Mouse (Mus musculus) intestine, embryonic 14.5 days (tissue): ENCODE measurements around the gene Llph. TPM values are rescaled to one million over a fixed set of nuclear protein-coding genes. Genes with fewer than 3 reads are reported as not detected.
A peak's percentile ranks its signal among the peaks of the same experiment; 100 is the strongest.

Experiments
- ATAC-seq: fragments of 200-750 bp; cut with Nextera tagmentation; replicated peaks from 2 replicates; pipeline ENCODE4 v1.8.0; 2017; ENCODE audit warnings: low read depth, moderate number of reproducible peaks, moderate TSS enrichment, moderate library complexity; ENCODE audit not compliant: low FRiP score, low TSS enrichment
- DNase-seq: peaks from one replicate; pipeline ENCODE4 v3.0.0-alpha.2; 2018; ENCODE audit warnings: low spot score
- H3K27ac ChIP-seq: fragments of 300-500 bp; sonication (generic); 2 replicates; pipeline ENCODE4 v1.5.1; 2014; ENCODE audit warnings: low read depth, mild to moderate bottlenecking, control low read depth
- H3K27me3 ChIP-seq: fragments of 300-500 bp; sonication (generic); replicated peaks from 2 replicates; pipeline ENCODE4 v1.6.1; 2014; ENCODE audit warnings: low read length, control low read depth; ENCODE audit not compliant: control insufficient read depth, insufficient read depth
- H3K36me3 ChIP-seq: fragments of 300-500 bp; sonication (generic); 2 replicates; pipeline ENCODE4 v1.6.1; 2014; ENCODE audit warnings: low read length, control low read depth; ENCODE audit not compliant: control insufficient read depth, insufficient read depth
- H3K4me1 ChIP-seq: fragments of 300-500 bp; sonication (generic); replicated peaks from 2 replicates; pipeline ENCODE4 v1.6.1; 2014; ENCODE audit warnings: low read length, control low read depth, mixed read lengths; ENCODE audit not compliant: control insufficient read depth, insufficient read depth
- H3K4me2 ChIP-seq: fragments of 300-500 bp; sonication (generic); 2 replicates; pipeline ENCODE4 v1.6.1; 2014; ENCODE audit warnings: low read length
- H3K4me3 ChIP-seq: fragments of 300-500 bp; sonication (generic); 2 replicates; pipeline ENCODE4 v1.5.1; 2014; ENCODE audit warnings: low read depth, low read length, control low read depth, mixed read lengths
- H3K9ac ChIP-seq: fragments of 300-500 bp; sonication (generic); 2 replicates; pipeline ENCODE4 v1.6.1; 2014; ENCODE audit warnings: mild to moderate bottlenecking, low read length
- H3K9me3 ChIP-seq: fragments of 300-500 bp; sonication (generic); 2 replicates; pipeline ENCODE4 v1.6.1; 2016; ENCODE audit warnings: low read length, control low read depth; ENCODE audit not compliant: control insufficient read depth
- WGBS: fragments of 180-500 bp; shearing (Covaris S2); extraction: QIAGEN DNeasy Blood & Tissue Kit; methylation state at CpG from one replicate; pipeline ENCODE4 v1.1.7; 2014; 5-methylcytosine and 5-hydroxymethylcytosine counted together
- polyA plus RNA-seq: library from polyadenylated mRNA; unstranded; fragments of >200 nt; fragmentation: Nextera tagmentation; extraction: Ambion mirVana; gene quantifications from 2 replicates; pipeline ENCODE4 v1.2.1, GENCODE M21; 2014

The Llph gene
- polyA plus RNA-seq, 1 experiment from 2014 or later = 63.2 TPM

DNA sequence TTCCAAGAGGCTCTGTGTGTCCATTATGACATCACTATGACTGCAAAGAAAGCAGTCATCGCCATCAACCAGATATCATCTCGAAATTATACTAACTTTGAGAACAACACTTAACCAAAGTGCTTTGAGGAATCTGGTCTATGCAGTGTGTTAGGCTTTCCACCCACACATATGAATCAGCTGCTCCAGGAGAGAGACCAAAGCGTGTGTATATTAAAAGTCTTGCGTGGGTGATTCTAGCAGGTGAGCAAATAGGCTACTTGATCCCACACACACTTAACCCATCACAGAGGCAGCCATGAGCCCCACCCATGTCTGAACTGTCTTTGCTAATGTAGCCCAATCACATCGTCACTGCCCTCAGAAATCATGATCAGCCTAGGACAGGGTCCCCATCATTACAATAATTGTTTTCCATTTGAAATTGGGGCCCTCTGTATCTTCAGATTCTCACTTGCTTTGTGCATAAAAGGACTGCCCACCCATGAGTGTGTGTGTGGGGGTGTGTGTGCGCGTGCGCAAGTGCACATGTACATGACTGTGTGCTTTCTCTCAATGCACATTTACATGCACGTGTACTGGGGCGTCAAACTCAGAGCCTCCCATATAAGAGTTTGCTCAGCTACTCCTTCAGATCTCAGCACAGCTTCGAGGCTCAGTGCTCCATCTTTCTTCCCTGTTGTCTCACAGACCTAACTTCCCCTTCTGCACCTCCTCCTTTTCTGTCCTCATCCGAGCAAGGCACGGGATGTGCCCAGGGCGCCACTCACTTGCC lies 29.6 kb upstream of the Llph start:
- no peak overlapping the region for H3K4me2 ChIP-seq
- no peak overlapping the region for H3K9ac ChIP-seq
- ATAC-seq (no peak), DNase-seq (no peak)
- H3K27ac ChIP-seq = no peak overlapping the region
- H3K4me1 ChIP-seq = no peaks in the 10 kb centered on the region
- H3K36me3 ChIP-seq = no peaks in the 10 kb centered on the region
- H3K27me3 ChIP-seq = peaks cover 10% of the 10 kb centered on the region
- H3K9me3 ChIP-seq = no peaks in the 10 kb centered on the region
- H3K4me3 ChIP-seq = no peak overlapping the region
- 78% methylated on average over 14 of the region's 14 CpGs for WGBS

DNA sequence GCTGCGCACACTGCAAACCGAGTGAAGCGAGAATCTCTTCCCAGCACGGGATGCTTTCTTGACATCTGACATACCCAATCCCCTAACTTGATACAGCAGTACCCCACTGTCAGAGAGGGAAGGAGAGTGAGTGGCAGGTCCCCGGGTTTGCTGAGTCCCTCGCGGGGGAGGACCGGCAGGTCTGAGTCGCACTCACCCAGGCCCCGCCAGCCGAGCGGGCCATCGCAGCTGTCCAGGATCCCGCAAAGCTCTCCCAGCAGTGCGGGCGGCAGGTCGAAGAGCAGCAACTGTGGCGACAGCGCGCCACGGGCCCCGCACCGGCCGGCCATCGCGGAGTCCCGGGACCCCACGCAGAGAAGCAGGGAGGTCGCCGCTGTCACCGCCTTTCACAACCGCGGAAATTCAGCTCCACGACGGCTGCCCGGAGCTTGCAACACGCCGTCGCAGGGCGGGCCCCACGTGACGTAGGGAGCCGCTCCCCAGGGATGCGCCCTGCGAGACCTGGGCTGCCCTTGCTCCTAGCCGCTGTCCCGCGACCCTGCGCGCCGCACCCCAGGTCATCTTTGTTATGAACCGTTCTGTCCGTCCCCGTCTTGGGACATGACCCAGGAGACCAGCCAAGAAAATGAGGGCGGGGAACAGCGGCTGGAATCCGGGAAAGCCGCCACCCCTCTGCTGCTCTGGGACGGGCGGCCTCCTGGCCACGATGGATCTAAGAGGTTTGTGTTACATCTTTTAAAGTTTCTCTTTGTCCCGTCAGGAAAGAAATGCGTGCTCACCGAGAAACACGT lies 25.5 kb upstream of the Llph start, which contains the start of gene Tmbim4:
Gene Tmbim4 (plus strand): TSS at position 460 of the 791 bp plus-strand sequence.
- Histone ChIP-seq H3K27me3 (peaks cover 10% of the 10 kb centered on the region), H3K4me3 (peak within 1 kb of the TSS; percentile 61), H3K9me3 (no peaks in the 10 kb centered on the region), H3K9ac (peak within 1 kb of the TSS; percentile 37), H3K27ac (no peak within 1 kb of the TSS), H3K4me1 (no peaks in the 10 kb centered on the region), H3K4me2 (peak within 1 kb of the TSS; percentile 94), H3K36me3 (no peaks in the 10 kb centered on the region)
- 2% methylated on average over 65 of the region's 65 CpGs for WGBS
- peak; percentile 81 for DNase-seq
- peak; percentile 65 for ATAC-seq

DNA sequence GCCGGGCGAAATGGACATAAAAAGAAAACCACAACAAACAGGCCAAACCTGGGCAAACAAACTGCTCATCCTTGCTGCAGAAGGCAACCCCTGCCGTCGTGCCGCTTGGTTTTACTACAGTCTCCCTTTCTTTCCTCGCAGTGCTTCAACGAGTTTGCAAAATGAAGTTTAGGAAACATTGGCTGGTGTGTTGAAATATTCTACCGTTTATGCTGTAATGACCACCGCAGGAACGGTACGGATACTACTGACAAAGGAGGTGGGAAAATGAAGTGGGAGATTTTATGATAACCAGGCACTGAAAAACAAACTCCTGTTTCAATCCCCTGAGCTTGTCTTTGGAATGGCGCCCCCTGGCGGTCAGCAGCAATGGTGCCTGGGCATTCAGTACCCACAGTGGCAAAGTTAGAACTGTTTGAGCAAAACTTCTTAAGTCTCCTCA lies 24.9 kb upstream of the Llph start, which contains the start of gene Irak3:
Gene Irak3 (minus strand): TSS at position 170 of the 442 bp plus-strand sequence.
- 2% methylated on average over 13 of the region's 13 CpGs for WGBS
- Histone ChIP-seq H3K4me3 (peak within 1 kb of the TSS; percentile 61), H3K4me2 (peak within 1 kb of the TSS; percentile 94), H3K36me3 (no peaks in the 10 kb centered on the region), H3K27ac (no peak within 1 kb of the TSS), H3K9me3 (no peaks in the 10 kb centered on the region), H3K27me3 (peaks cover 10% of the 10 kb centered on the region), H3K4me1 (no peaks in the 10 kb centered on the region), H3K9ac (peak within 1 kb of the TSS; percentile 37)
- peak; percentile 91 for DNase-seq
- ATAC-seq = no peak; the same call in 1 of the 2 replicates

DNA sequence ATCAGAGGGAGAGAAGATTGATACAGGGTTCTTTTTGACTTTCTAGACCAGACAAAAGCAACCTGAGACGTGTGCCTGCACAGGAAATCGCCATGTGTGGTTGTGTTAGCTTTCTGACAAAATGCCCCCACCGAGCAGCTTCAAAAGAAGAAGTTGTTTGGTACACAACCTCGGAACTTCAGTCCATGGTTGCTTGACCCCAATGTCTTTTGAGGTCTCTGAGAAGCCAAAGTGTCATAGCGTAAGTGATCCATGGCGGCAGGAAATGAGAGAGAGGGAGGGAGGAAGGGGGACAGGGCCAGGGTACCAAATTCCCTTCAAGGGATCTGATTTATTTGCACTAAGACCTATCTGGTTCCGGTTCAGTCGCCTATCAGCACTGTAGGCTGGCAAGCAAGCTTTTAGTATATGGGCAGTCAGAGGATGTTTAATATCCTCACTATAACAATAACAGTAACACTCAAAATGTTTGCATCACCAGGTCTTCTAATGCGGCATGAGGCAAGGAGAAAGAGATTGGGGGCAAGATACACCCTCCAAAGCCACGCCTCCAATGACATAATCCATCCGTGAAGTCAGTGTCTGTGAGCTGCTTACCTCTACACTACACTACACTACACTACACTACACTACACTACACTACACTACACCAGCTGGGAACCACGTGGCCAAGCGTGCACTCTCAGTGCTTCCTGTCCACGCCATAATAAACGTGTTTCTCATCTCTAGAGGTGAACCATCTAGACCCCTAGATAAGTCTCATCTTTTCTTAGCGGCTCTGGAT lies 24.2 kb upstream of the Llph start:
- 70% methylated on average over 16 of the region's 16 CpGs for WGBS
- DNase-seq (no peak), ATAC-seq (no peak)
- Histone ChIP-seq H3K9ac (no peak overlapping the region), H3K4me2 (no peak overlapping the region), H3K36me3 (no peaks in the 10 kb centered on the region), H3K27me3 (peaks cover 10% of the 10 kb centered on the region), H3K9me3 (no peaks in the 10 kb centered on the region), H3K4me1 (no peaks in the 10 kb centered on the region), H3K27ac (no peak overlapping the region), H3K4me3 (no peak overlapping the region)

DNA sequence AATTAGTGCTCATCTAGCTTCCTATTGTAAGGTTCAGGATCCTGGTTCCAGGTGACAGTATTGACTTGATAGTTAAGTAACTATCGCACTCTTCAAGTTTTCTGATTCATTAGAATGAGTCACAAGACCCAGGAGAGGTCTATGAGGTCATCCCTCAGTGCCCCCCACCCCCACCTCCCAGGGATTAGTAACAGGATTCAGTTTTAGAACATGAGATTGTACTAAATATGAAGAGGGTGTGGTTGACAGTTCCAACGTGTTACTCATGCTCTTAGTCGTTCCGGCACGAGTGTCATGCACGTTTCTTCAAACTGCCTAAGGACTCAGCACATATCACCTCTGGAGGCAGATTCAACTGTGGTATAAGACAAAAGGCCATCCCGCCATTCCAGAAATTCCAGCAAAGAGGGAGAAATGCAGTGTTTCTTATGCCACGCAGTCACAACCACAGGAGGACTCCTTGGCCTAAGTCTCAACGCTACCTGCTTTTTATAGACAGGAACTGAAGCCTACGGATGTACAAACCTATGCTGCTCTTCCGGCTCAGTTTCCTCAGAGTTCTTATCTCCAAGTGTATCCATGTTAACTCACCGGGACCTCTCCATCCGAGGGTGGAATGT lies 22.2 kb upstream of the Llph start:
- ATAC-seq = no peak

DNA sequence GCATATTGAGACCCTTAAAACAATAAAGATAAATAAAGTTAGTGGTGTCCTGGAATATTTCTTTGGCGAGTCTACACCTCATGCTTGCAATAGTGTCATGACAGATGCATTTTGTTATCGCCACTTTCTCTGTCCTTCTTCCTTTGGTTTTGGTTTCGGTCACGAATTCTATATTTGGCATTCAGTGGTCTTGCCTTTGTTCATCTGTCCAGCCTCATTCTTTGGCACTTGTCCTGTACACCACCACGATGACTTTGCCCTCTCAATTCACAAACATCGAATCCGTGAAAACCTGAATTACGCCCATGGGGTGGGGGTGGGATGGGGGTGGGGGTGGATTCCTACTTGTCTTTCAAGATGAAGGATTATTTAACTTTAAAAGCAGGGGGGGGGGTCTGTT lies 18.9 kb upstream of the Llph start:
- no peak overlapping the region for H3K4me2 ChIP-seq
- ATAC-seq (no peak), DNase-seq (no peak)
- H3K27me3 ChIP-seq = no peaks in the 10 kb centered on the region
- H3K4me1 ChIP-seq = no peaks in the 10 kb centered on the region
- no peak overlapping the region for H3K4me3 ChIP-seq
- WGBS = 87% methylated on average over 8 of the region's 8 CpGs
- H3K9me3 ChIP-seq = no peaks in the 10 kb centered on the region
- H3K36me3 ChIP-seq = no peaks in the 10 kb centered on the region
- H3K27ac ChIP-seq = no peak overlapping the region
- H3K9ac ChIP-seq = no peak overlapping the region

More for the DNA sequence above, 22.2 kb upstream of the Llph start:
- H3K4me1 ChIP-seq = no peaks in the 10 kb centered on the region
- peaks cover 10% of the 10 kb centered on the region for H3K27me3 ChIP-seq
- WGBS = 84% methylated on average over 13 of the region's 13 CpGs
- no peak overlapping the region for H3K4me3 ChIP-seq
- no peak overlapping the region for H3K9ac ChIP-seq
- H3K27ac ChIP-seq = no peak overlapping the region
- H3K36me3 ChIP-seq = no peaks in the 10 kb centered on the region
- H3K4me2 ChIP-seq = no peak overlapping the region
- no peaks in the 10 kb centered on the region for H3K9me3 ChIP-seq
- DNase-seq = no peak

DNA sequence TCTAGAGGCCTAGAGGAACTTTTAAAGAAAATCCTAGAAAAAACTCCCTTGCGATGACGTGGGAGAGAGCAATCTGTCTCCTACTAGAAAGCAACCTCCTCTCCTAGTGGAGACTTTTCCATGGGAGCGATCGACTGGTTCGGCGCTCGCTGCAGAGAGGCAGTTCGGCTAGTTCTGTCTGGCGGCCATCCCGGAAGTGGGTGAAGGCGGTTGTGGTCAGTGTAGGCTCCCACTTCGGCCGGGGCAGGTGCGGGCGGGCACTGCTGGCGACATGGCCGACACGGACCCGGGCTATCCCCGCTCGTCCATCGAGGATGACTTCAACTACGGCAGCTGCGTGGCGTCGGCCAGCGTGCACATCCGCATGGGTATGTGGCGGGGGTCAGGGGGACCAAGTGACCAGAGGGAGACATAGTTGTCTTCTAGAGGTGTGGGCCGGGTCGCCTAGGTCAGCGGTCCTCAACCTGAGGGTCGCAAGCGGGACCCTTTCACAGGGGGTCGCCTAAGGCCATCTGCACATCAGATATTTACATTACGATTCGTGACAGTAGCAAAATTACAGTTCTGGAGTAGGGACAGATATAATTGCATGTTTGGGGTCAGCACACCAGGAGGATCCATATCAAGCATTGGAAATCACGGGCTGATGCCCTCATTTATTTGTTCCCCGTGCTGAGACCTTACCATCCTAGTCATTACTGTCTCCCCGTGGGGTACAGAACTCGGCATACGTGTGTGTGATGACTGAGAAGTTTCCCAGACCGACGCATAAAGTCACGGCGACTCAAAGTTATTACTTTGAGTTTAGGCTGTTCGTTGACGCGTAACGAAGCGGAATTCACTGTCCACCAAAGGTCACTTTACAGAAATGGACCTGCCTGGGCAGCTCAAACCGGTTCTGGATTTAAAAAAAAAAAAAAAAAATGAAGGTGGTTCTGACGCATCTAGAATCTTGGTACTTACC lies 18.0 kb upstream of the Llph start:
- 3% methylated on average over 53 of the region's 53 CpGs for WGBS
- Histone ChIP-seq H3K9me3 (no peaks in the 10 kb centered on the region), H3K4me2 (peak overlapping the region; percentile 57), H3K9ac (peak overlapping the region; percentile 67), H3K27me3 (no peaks in the 10 kb centered on the region), H3K4me3 (peak overlapping the region; percentile 87), H3K27ac (no peak overlapping the region), H3K4me1 (no peaks in the 10 kb centered on the region), H3K36me3 (no peaks in the 10 kb centered on the region)
- ATAC-seq = peak; percentile 89
- peak; percentile 96 for DNase-seq
